18 mouse cellular contexts compared by ENCODE assay signal in genomic region chr3:34457821-34458220, GRCm38 (mm10).
DNase-seq lines count a peak whose midpoint lies in the region; ATAC-seq lines count a peak whose summit lies in the region.
"Had no signal": no experiment of that assay in that cellular context is flagged by ENCODE, and none has a peak within 500 bp of the region (broad histone marks: within the 10 kb centered on the region; RNA-seq: fewer than 3 reads in every experiment).

No protein-coding gene starts in this region.

- DNase-seq in heart, adult 11 months, result peak; percentile 42
- peak; percentile 42 for DNase-seq in A20 (ENCODE audit: low read depth, low spot score)
- DNase-seq in adrenal gland, postnatal 14 days, result peak; percentile 49
- DNase-seq in right cerebral cortex, postnatal 14 days, result no peak
- DNase-seq in right cerebral cortex, adult 2 months (ENCODE audit: low spot score in 2 of 2), result no peak
- no peak for DNase-seq in right cerebral cortex, adult 18-20 months
- DNase-seq: cerebellum, adult 2 months; gastrocnemius, adult 2 months; gastrocnemius, postnatal 25 days; heart, postnatal 10 days; heart, postnatal 4 days; kidney, adult 11 months had no signal

- H3K4me1 ChIP-seq in heart, embryonic 12.5 days (replicated peaks), result peaks cover 12% of the 10 kb centered on the region

- whole genome bisulfite sequencing in heart, embryonic 12.5 days, result 69% methylated on average over 1 of the region's 1 CpGs

- no peaks in the 10 kb centered on the region for H3K36me3 ChIP-seq in heart, embryonic 12.5 days
- H3K36me3 ChIP-seq: embryonic facial prominence, embryonic 15.5 days; forebrain, embryonic 10.5 days; hindbrain, embryonic 13.5 days had no signal

- no peak overlapping the region for H3K4me3 ChIP-seq in heart, embryonic 12.5 days
- H3K4me3 ChIP-seq: embryonic facial prominence, embryonic 15.5 days; erythroblast, embryonic 14.5 days; forebrain, embryonic 10.5 days; gastrocnemius, adult 2 months; hindbrain, embryonic 13.5 days had no signal

- no peaks in the 10 kb centered on the region for H3K9me3 ChIP-seq in heart, embryonic 12.5 days (replicated peaks)
- H3K9me3 ChIP-seq: embryonic facial prominence, embryonic 15.5 days; forebrain, embryonic 10.5 days; hindbrain, embryonic 13.5 days had no signal

- no peak overlapping the region for H3K27ac ChIP-seq in heart, embryonic 12.5 days (ENCODE audit: poor library complexity, severe bottlenecking)
- H3K27ac ChIP-seq: embryonic facial prominence, embryonic 15.5 days; forebrain, embryonic 10.5 days; gastrocnemius, adult 2 months; hindbrain, postnatal 0 days had no signal

- no peak for ATAC-seq in heart, embryonic 12.5 days (ENCODE audit: insufficient number of reproducible peaks, low FRiP score)

- no peak overlapping the region for H3K9ac ChIP-seq in heart, embryonic 12.5 days
- H3K9ac ChIP-seq: embryonic facial prominence, embryonic 15.5 days; hindbrain, embryonic 13.5 days had no signal

- no peak overlapping the region for H3K4me2 ChIP-seq in heart, embryonic 12.5 days
- H3K4me2 ChIP-seq: embryonic facial prominence, embryonic 15.5 days; hindbrain, embryonic 13.5 days had no signal

- no peaks in the 10 kb centered on the region for H3K27me3 ChIP-seq in heart, embryonic 12.5 days (replicated peaks)
- H3K27me3 ChIP-seq: embryonic facial prominence, embryonic 15.5 days; hindbrain, embryonic 13.5 days had no signal

Comparison
In these comparisons a context has a peak if more than half of its experiments do, and no peak if none do; other contexts are left out.
1. DNase-seq: peak in heart, adult 11 months (single experiment), A20 (single experiment) and adrenal gland, postnatal 14 days (single experiment); none in right cerebral cortex, postnatal 14 days (single experiment), right cerebral cortex, adult 2 months (0 of 2) and right cerebral cortex, adult 18-20 months (single experiment).